ENCODE assay signal across 18 mouse cellular contexts in the genomic region with DNA sequence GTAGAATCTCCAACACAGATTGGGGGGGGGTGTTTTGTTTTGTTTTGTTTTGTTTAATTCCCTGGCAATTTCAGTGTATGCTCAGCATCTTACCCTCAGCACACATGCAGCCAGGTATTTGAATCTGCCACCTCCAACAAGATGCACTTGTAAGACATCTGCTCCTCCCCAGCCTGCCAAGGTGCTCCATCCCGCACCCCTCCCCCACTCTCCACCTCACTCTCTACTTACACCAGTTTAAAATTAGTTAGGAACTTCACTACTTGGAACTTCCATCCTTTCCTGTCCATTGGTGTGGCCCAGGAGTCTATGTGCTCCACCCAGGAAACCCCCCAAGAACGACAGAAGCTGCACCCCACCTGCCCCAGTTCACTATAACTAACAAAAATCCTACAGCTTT. TPM values are rescaled to one million over a fixed set of nuclear protein-coding genes. Genes with fewer than 3 reads are reported as not detected.
A peak's percentile ranks its signal among the peaks of the same experiment; 100 is the strongest.
DNase-seq lines count a peak whose midpoint lies in the region; ATAC-seq and TF ChIP-seq lines count a peak whose summit lies in the region.
"Had no signal": no experiment of that assay in that cellular context is flagged by ENCODE, and none has a peak within 500 bp of the region (broad histone marks: within the 10 kb centered on the region; RNA-seq: fewer than 3 reads in every experiment).

No protein-coding gene starts in this region.

- no peak for ATAC-seq in liver, embryonic 14.5 days (ENCODE audit: insufficient read depth)
- ATAC-seq: activated CD4-positive, CD25-positive, alpha-beta regulatory T cell, adult 4 months; Patski had no signal

- no peak overlapping the region for H3K27ac ChIP-seq in liver, embryonic 14.5 days
- H3K27ac ChIP-seq: forebrain, embryonic 12.5 days; midbrain, embryonic 10.5 days; neural tube, embryonic 13.5 days had no signal

- H3K9me3 ChIP-seq in liver, embryonic 14.5 days (ENCODE audit: control insufficient read depth, low read length), result no peaks in the 10 kb centered on the region
- H3K9me3 ChIP-seq: forebrain, embryonic 12.5 days; midbrain, embryonic 10.5 days; neural tube, embryonic 13.5 days had no signal

- H3K27me3 ChIP-seq in liver, embryonic 14.5 days (ENCODE audit: control insufficient read depth, insufficient read depth, low read length), result no peaks in the 10 kb centered on the region
- H3K27me3 ChIP-seq: forebrain, embryonic 12.5 days; neural tube, embryonic 13.5 days; Patski had no signal

- no peak for TF ChIP-seq EP300 in liver, embryonic 14.5 days (IDR thresholded peaks at IDR 0.05; ENCODE audit: low read depth)

- peaks cover 0 to 9% of the 10 kb centered on the region in 2 experiments; a peak in 1 of 4 replicates for H3K4me1 ChIP-seq in liver, embryonic 14.5 days (replicated peaks; ENCODE audit: control insufficient read depth in 2 of 2, insufficient read depth in 2 of 2, low read length in 1 of 2)
- H3K4me1 ChIP-seq: forebrain, embryonic 12.5 days; midbrain, embryonic 10.5 days; neural tube, embryonic 13.5 days had no signal

- no peak for TF ChIP-seq CTCF in liver, embryonic 14.5 days (IDR thresholded peaks at IDR 0.05; ENCODE audit: low read depth)

- intact Hi-C loops in heart, postnatal 14 days (cut with DNase I), result no loop called here

- 44% methylated on average over 2 of the region's 2 CpGs for WGBS in liver, embryonic 14.5 days (ENCODE audit: insufficient replicate concordance)

- no peaks in the 10 kb centered on the region for H3K36me3 ChIP-seq in liver, embryonic 14.5 days (replicated peaks; ENCODE audit: control insufficient read depth, insufficient read depth, low read depth)
- H3K36me3 ChIP-seq: forebrain, embryonic 12.5 days; midbrain, embryonic 10.5 days; neural tube, embryonic 13.5 days had no signal

- peak; percentile 37 for DNase-seq in testis, postnatal 10 days (ENCODE audit: low spot score)
- no peak for DNase-seq in testis, postnatal 14 days (ENCODE audit: low spot score)
- DNase-seq in cerebellum, adult 9-11 months, result peak; percentile 76
- DNase-seq in liver, embryonic 14.5 days (ENCODE audit: low read depth in 3 of 3, low spot score in 3 of 3), result no peak
- no peak for DNase-seq in retina, embryonic 14.5 days (ENCODE audit: low spot score)
- no peak for DNase-seq in heart, postnatal 14 days
- no peak for DNase-seq in thymus, postnatal 0 days (ENCODE audit: low spot score)
- DNase-seq: gastrocnemius, postnatal 10 days; kidney, postnatal 4 days; lung, postnatal 10 days; thymus, adult 18-20 months had no signal

- no peak overlapping the region for H3K4me3 ChIP-seq in liver, embryonic 14.5 days (ENCODE audit: insufficient read depth in 1 of 2, low read depth in 2 of 2, low read length in 2 of 2)
- H3K4me3 ChIP-seq: forebrain, embryonic 12.5 days; midbrain, embryonic 10.5 days; neural tube, embryonic 13.5 days had no signal

- peak overlapping the region; percentile 26 for H3K4me2 ChIP-seq in liver, embryonic 14.5 days (ENCODE audit: low read depth)
- H3K4me2 ChIP-seq: forebrain, embryonic 12.5 days; heart, embryonic 11.5 days; neural tube, embryonic 13.5 days had no signal

- H3K9ac ChIP-seq in liver, embryonic 14.5 days (replicated peaks), result no peak overlapping the region
- H3K9ac ChIP-seq: forebrain, embryonic 12.5 days; neural tube, embryonic 13.5 days had no signal

RNA-seq across cellular contexts. Expression of gene Fsip1, which starts 50.2 kb away (rescaled TPM):
- 0.08 and 0.09 TPM in 2 replicates for polyA plus RNA-seq in liver, embryonic 14.5 days (2012; rRNA removed)
- polyA plus RNA-seq in liver, embryonic 14.5 days (2014; fragmentation: Nextera tagmentation; extraction: Ambion mirVana), result 0.06 and 0.14 TPM in 2 replicates
- total RNA-seq in heart, postnatal 14 days (2021), result under 1 TPM in 1 of 2 experiments, not detected in 1; 0.17 TPM
- polyA plus RNA-seq in thymus, postnatal 0 days (2015; fragmentation: Nextera tagmentation; extraction: Ambion mirVana), result 0.93 and 1.4 TPM in 2 replicates
- total RNA-seq: gastrocnemius, postnatal 10 days; heart, postnatal 25 days had no signal
- polyA plus RNA-seq: activated CD4-positive, CD25-positive, alpha-beta regulatory T cell, adult 4 months had no signal

Comparison
In these comparisons a context has a peak if more than half of its experiments do, and no peak if none do; other contexts are left out.
1. DNase-seq: peak in testis, postnatal 10 days (single experiment) and cerebellum, adult 9-11 months (single experiment); none in testis, postnatal 14 days (single experiment), liver, embryonic 14.5 days (0 of 3), retina, embryonic 14.5 days (single experiment), heart, postnatal 14 days (0 of 2) and thymus, postnatal 0 days (single experiment).